Mouse (Mus musculus) C3H10T1/2 (cell line): ENCODE results near the gene Kcnc4. TPM values are rescaled to one million over a fixed set of nuclear protein-coding genes. Genes with fewer than 3 reads are reported as not detected.

ENCODE experiments used
- polyA plus RNA-seq, 2 experiments: library from polyadenylated mRNA; unstranded; fragments of >200 nt; fragmentation: generic; extraction: Trizol; gene quantifications; one replicate each; pipeline ENCODE4 v1.2.1; 2012; ENCODE audit warnings: missing spikeins in 2 of 2

The Kcnc4 gene
- polyA plus RNA-seq = under 1 TPM in 1 of 2 experiments, not detected in 1; 0.02 TPM

DNA sequence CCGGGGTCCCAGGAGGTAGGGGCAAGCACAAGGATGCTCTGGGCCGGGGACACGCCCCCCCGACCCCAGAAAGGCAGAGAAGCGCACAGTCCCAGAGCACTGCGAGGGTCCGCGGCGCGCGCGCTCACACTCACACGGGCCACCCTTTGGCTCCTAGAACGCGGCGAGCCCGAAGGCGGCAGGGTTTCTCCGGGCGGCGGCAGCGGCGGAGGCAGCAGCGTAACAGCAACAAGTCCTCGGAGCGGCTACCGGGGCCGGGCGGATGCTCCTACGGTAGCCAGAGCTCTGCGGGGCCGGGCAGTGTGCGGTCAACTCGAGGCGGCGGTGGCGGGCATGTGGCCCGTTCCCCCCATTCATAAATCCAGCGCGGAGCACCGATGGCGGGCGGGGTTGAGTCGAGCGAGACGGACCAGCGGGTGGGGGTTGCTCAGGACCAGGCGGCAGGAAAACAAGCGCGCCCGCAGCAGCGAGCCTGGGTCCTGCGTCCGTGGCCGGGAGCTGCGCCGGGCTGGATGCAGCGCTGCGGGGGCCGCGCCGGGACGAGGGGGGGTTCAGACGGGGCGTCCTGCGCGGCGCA lies at the start of gene Kcnc4:
Gene Kcnc4, minus strand, starts transcription at position 357 of the 577 bp plus-strand sequence.

Other genes starting within 250 kb of the Kcnc4 start
- not detected for gene Cym, start 237.8 kb downstream of the Kcnc4 start, polyA plus RNA-seq
- gene A630076J17Rik, start 228.9 kb downstream of the Kcnc4 start, polyA plus RNA-seq = not detected
- gene Prok1, start 219.8 kb downstream of the Kcnc4 start, polyA plus RNA-seq = not detected
- 100 to 1,000 TPM; 104 to 143 TPM for gene Lamtor5, start 180.7 kb downstream of the Kcnc4 start, polyA plus RNA-seq
- under 1 TPM in 1 of 2 experiments, not detected in 1; 0.40 TPM for gene Slc16a4, start 168.3 kb downstream of the Kcnc4 start, polyA plus RNA-seq
- 1 to 10 TPM in 1 of 2 experiments, under 1 TPM in 1; 0.78 to 2.4 TPM for gene Rbm15, start 125.9 kb downstream of the Kcnc4 start, polyA plus RNA-seq
- gene Slc6a17, start 58.5 kb upstream of the Kcnc4 start, polyA plus RNA-seq = not detected
- not detected for gene Ubl4b, start 95.5 kb upstream of the Kcnc4 start, polyA plus RNA-seq
- gene Alx3, start 135.5 kb upstream of the Kcnc4 start, polyA plus RNA-seq = under 1 TPM in 1 of 2 experiments, not detected in 1; 0.53 TPM
- gene Gm10961, start 171.8 kb upstream of the Kcnc4 start, polyA plus RNA-seq = not detected
- gene Strip1, start 172.1 kb upstream of the Kcnc4 start, polyA plus RNA-seq = 10 to 100 TPM; 18.6 to 37.2 TPM
- gene Ahcyl1, start 237.0 kb upstream of the Kcnc4 start, polyA plus RNA-seq = 10 to 100 TPM in 1 of 2 experiments, 1 to 10 TPM in 1; 7.0 to 51.5 TPM